In the genomic region with DNA sequence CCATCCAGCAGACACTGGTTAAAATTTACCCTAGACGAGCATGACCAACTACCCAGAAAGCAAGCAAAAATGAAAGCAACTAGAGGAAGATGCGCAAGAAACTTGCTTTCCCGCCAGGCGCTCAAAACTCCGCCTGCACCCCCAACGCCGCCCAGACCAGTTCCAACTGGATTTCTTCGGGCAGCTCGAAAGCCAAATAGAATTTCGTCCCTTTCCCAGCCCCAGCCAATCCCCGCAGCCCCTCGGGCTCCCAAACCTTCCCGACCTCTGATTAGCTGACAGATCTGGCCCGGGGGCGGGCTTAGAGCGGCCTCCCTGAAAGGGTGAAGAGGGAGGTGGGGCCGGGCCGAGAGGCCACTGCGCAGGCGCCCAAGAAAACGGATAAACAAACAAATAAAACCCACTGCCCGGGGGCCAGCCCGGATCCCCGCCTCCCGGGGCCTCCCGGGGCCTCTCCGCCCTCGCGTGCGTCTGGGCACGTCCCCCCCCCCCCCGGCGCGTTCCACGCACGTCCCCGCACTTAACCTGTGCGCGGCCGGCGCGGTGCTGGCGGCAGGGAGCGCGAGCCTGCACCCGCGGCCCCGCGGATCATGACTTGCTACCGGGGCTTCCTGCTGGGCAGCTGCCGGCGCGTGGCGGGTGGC, we compare ENCODE assay signal across 8 mouse cellular contexts. TPM values are rescaled to one million over a fixed set of nuclear protein-coding genes. Genes with fewer than 3 reads are reported as not detected.
DNase-seq lines count a peak whose midpoint lies in the region; ATAC-seq and TF ChIP-seq lines count a peak whose summit lies in the region.

Nadk2 (plus strand) TSS at position 349 of the 644 bp plus-strand sequence.

- peak; percentile 98 for DNase-seq in A20 (ENCODE audit: low read depth, low spot score)
- peak; percentile 99 for DNase-seq in heart, adult 9 months (ENCODE audit: low spot score in 2 of 2)
- peak; percentile 93 to 95 for DNase-seq in monocyte, adult 2 months (ENCODE audit: low read depth in 1 of 2, low spot score in 2 of 2)
- peak; percentile 96 to 99 for DNase-seq in spleen, postnatal 36 days (ENCODE audit: low spot score in 2 of 2)

- H3K9ac ChIP-seq in kidney, embryonic 14.5 days (ENCODE audit: low read depth, low read length): peak within 1 kb of the TSS; percentile 93
- H3K9ac ChIP-seq in limb, embryonic 15.5 days: peak within 1 kb of the TSS; percentile 82

- H3K9me3 ChIP-seq in kidney, embryonic 14.5 days (ENCODE audit: control insufficient read depth, low read length): no peaks in the 10 kb centered on the region
- H3K9me3 ChIP-seq in limb, embryonic 15.5 days: no peaks in the 10 kb centered on the region

- 1% methylated on average over 29 of the region's 54 CpGs for WGBS in kidney, embryonic 14.5 days
- 0% methylated on average over 53 of the region's 54 CpGs for WGBS in limb, embryonic 15.5 days

- peak within 1 kb of the TSS; percentile 62 for H3K27ac ChIP-seq in bone marrow macrophage, adult 2 months (ENCODE audit: insufficient read depth, low read depth, low read length)
- H3K27ac ChIP-seq in embryonic fibroblast, embryonic 13.5 days (ENCODE audit: insufficient read depth, low read length): peak within 1 kb of the TSS; percentile 60; the same call in 1 of the 2 replicates
- peak within 1 kb of the TSS; percentile 90 for H3K27ac ChIP-seq in kidney, embryonic 14.5 days (ENCODE audit: low read depth, low read length)
- H3K27ac ChIP-seq in limb, embryonic 15.5 days: peak within 1 kb of the TSS; percentile 94

- peak; percentile 99 for ATAC-seq in kidney, embryonic 14.5 days (ENCODE audit: low FRiP score, low TSS enrichment)
- peak; percentile 99 for ATAC-seq in limb, embryonic 15.5 days (ENCODE audit: insufficient number of reproducible peaks, low FRiP score, low TSS enrichment, low read depth)

- H3K27me3 ChIP-seq in kidney, embryonic 14.5 days (ENCODE audit: control insufficient read depth, insufficient read depth, low read length): no peaks in the 10 kb centered on the region
- no peaks in the 10 kb centered on the region for H3K27me3 ChIP-seq in limb, embryonic 15.5 days

- peaks cover 25% of the 10 kb centered on the region for H3K4me1 ChIP-seq in bone marrow macrophage, adult 2 months (ENCODE audit: control insufficient read depth, insufficient read depth, low read length)
- peaks cover 6% of the 10 kb centered on the region for H3K4me1 ChIP-seq in embryonic fibroblast, embryonic 13.5 days (ENCODE audit: control insufficient read depth, insufficient read depth, low read length)
- H3K4me1 ChIP-seq in kidney, embryonic 14.5 days (ENCODE audit: control insufficient read depth, insufficient read depth, low read length): peaks cover 30% of the 10 kb centered on the region; the same call in 1 of the 2 replicates
- peaks cover 20% of the 10 kb centered on the region for H3K4me1 ChIP-seq in limb, embryonic 15.5 days

- H3K4me2 ChIP-seq in kidney, embryonic 14.5 days (replicated peaks; ENCODE audit: low read depth, low read length): peak within 1 kb of the TSS; percentile 79
- H3K4me2 ChIP-seq in limb, embryonic 15.5 days: peak within 1 kb of the TSS; percentile 67

- TF ChIP-seq CTCF in bone marrow macrophage, adult 2 months (IDR thresholded peaks at IDR 0.05; ENCODE audit: low read depth, low read length): no peak
- no peak for TF ChIP-seq CTCF in embryonic fibroblast, embryonic 13.5 days (IDR thresholded peaks at IDR 0.05; ENCODE audit: borderline replicate concordance, insufficient read depth, low read length)

- no peak for TF ChIP-seq POLR2A in bone marrow macrophage, adult 2 months (IDR thresholded peaks at IDR 0.05; ENCODE audit: borderline replicate concordance, low read depth, low read length)
- TF ChIP-seq POLR2A in embryonic fibroblast, embryonic 13.5 days (IDR thresholded peaks at IDR 0.05; ENCODE audit: low read depth, low read length): peak; percentile 52

- no peaks in the 10 kb centered on the region for H3K36me3 ChIP-seq in kidney, embryonic 14.5 days (ENCODE audit: control insufficient read depth, insufficient read depth, low read length)
- no peaks in the 10 kb centered on the region for H3K36me3 ChIP-seq in limb, embryonic 15.5 days

- H3K4me3 ChIP-seq in bone marrow macrophage, adult 2 months (ENCODE audit: insufficient read depth, low read length): peak within 1 kb of the TSS; percentile 70
- H3K4me3 ChIP-seq in embryonic fibroblast, embryonic 13.5 days (ENCODE audit: insufficient read depth, low read length): peak within 1 kb of the TSS; percentile 91
- peak within 1 kb of the TSS; percentile 90 for H3K4me3 ChIP-seq in kidney, embryonic 14.5 days (ENCODE audit: low read length)
- H3K4me3 ChIP-seq in limb, embryonic 15.5 days: peak within 1 kb of the TSS; percentile 91

RNA-seq across cellular contexts. Expression of gene Nadk2, which starts in this region (rescaled TPM):
- polyA plus RNA-seq in bone marrow macrophage, adult 2 months (2012; ENCODE audit: insufficient read depth, insufficient read length, missing spikeins): 19.4 and 22.9 TPM in 2 replicates
- 16.8 and 17.7 TPM in 2 replicates for polyA plus RNA-seq in embryonic fibroblast, embryonic 13.5 days (2011; ENCODE audit: insufficient read length, low read depth, missing spikeins)
- polyA plus RNA-seq in kidney, embryonic 14.5 days (2014; fragmentation: Nextera tagmentation; extraction: Ambion mirVana): 19.5 and 33.0 TPM in 2 replicates
- 16.2 and 19.8 TPM in 2 replicates for polyA plus RNA-seq in limb, embryonic 15.5 days (2015; fragmentation: Nextera tagmentation; extraction: Ambion mirVana)

Comparison
In these comparisons a context has a peak if more than half of its experiments do, and no peak if none do; other contexts are left out.
1. Peak in every context shown above with its lines: DNase-seq, ATAC-seq, H3K4me3 ChIP-seq and H3K27ac ChIP-seq.